Mouse (Mus musculus): Measurements from ENCODE around the gene Rpl5. TPM values are rescaled to one million over a fixed set of nuclear protein-coding genes. Genes with fewer than 3 reads are reported as not detected.
"Not testable (repeated sequence)": the region's sequence is repeated elsewhere in the genome, so short reads cannot be mapped to it uniquely, and the experiment has no call there.

Gene Rpl5
- polyA plus RNA-seq, 1 experiment from 2014 or later: 84.2 TPM

DNA sequence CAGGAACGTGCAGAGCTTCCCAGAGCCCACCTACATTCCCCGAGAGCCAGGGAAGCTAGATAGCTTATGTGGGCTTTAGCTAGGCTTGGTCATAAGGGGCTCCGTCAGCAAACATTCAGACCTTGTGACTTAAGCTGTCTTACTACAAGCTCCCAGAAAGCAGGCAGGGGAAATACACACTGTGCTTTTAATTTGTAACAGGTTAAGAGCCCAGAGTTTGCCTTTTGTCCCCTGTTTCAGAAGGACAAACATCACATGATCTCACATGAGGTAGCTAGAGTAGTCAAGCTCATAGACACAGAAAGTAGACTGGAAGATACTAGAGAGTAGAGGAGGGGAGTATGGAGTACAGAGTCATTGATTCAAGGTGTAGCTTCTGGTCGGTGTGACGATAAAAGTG is 19.6 kb upstream of the Rpl5 start:
- Histone ChIP-seq H3K27me3 (ENCODE audit: control insufficient read depth, insufficient read depth, low read length) (no peaks in the 10 kb centered on the region), H3K9me3 (replicated peaks; ENCODE audit: control insufficient read depth, low read length) (no peaks in the 10 kb centered on the region), H3K27ac (replicated peaks; ENCODE audit: low read depth, low read length) (no peak overlapping the region), H3K4me3 (ENCODE audit: low read depth, low read length) (no peak overlapping the region), H3K36me3 (replicated peaks; ENCODE audit: control insufficient read depth, insufficient read depth, low read depth, low read length) (no peaks in the 10 kb centered on the region), H3K9ac (replicated peaks; ENCODE audit: low read length) (no peak overlapping the region), H3K4me1 (ENCODE audit: control insufficient read depth, insufficient read depth, low read length) (no peaks in the 10 kb centered on the region), H3K4me2 (ENCODE audit: low read depth, low read length) (no peak overlapping the region)
- ATAC-seq (replicated peaks; ENCODE audit: insufficient number of reproducible peaks, low FRiP score, low TSS enrichment, low read depth) (no peak), DNase-seq (ENCODE audit: low spot score) (no peak)
- WGBS: 81% methylated on average over 5 of the region's 5 CpGs

- H3K4me2 ChIP-seq (ENCODE audit: low read depth, low read length): no peak overlapping the region
- H3K4me1 ChIP-seq (ENCODE audit: control insufficient read depth, insufficient read depth, low read length): no peaks in the 10 kb centered on the region
- H3K4me3 ChIP-seq (ENCODE audit: low read depth, low read length): no peak overlapping the region
- H3K9ac ChIP-seq (replicated peaks; ENCODE audit: low read length): no peak overlapping the region
- whole genome bisulfite sequencing: 63% methylated on average over 9 of the region's 9 CpGs
- H3K27me3 ChIP-seq (ENCODE audit: control insufficient read depth, insufficient read depth, low read length): no peaks in the 10 kb centered on the region
- H3K9me3 ChIP-seq (replicated peaks; ENCODE audit: control insufficient read depth, low read length): no peaks in the 10 kb centered on the region
- H3K36me3 ChIP-seq (replicated peaks; ENCODE audit: control insufficient read depth, insufficient read depth, low read depth, low read length): no peaks in the 10 kb centered on the region
- H3K27ac ChIP-seq (replicated peaks; ENCODE audit: low read depth, low read length): no peak overlapping the region
- DNase-seq (ENCODE audit: low spot score) (no peak), ATAC-seq (replicated peaks; ENCODE audit: insufficient number of reproducible peaks, low FRiP score, low TSS enrichment, low read depth) (no peak)
Measured at GRCm38 (mm10) chr5:107889994-107890888, 10.1 kb upstream of the Rpl5 start.

- not testable (repeated sequence) for H3K9me3 ChIP-seq (replicated peaks; ENCODE audit: control insufficient read depth, low read length); H3K4me3 ChIP-seq (ENCODE audit: low read depth, low read length); H3K4me1 ChIP-seq (ENCODE audit: control insufficient read depth, insufficient read depth, low read length); H3K27me3 ChIP-seq (ENCODE audit: control insufficient read depth, insufficient read depth, low read length); ATAC-seq (replicated peaks; ENCODE audit: insufficient number of reproducible peaks, low FRiP score, low TSS enrichment, low read depth); H3K4me2 ChIP-seq (ENCODE audit: low read depth, low read length); H3K36me3 ChIP-seq (replicated peaks; ENCODE audit: control insufficient read depth, insufficient read depth, low read depth, low read length); DNase-seq (ENCODE audit: low spot score); H3K27ac ChIP-seq (replicated peaks; ENCODE audit: low read depth, low read length); H3K9ac ChIP-seq (replicated peaks; ENCODE audit: low read length)
- WGBS: no CpG with 5 or more reads among the region's 1 CpGs
Measured at GRCm38 (mm10) chr5:107891515-107891914, 8.8 kb upstream of the Rpl5 start.

- DNase-seq (ENCODE audit: low spot score) (no peak), ATAC-seq (replicated peaks; ENCODE audit: insufficient number of reproducible peaks, low FRiP score, low TSS enrichment, low read depth) (no peak)
- Histone ChIP-seq H3K27me3 (ENCODE audit: control insufficient read depth, insufficient read depth, low read length) (no peaks in the 10 kb centered on the region), H3K4me2 (ENCODE audit: low read depth, low read length) (no peak overlapping the region), H3K27ac (replicated peaks; ENCODE audit: low read depth, low read length) (no peak overlapping the region), H3K4me3 (ENCODE audit: low read depth, low read length) (no peak overlapping the region), H3K4me1 (ENCODE audit: control insufficient read depth, insufficient read depth, low read length) (no peaks in the 10 kb centered on the region), H3K9me3 (replicated peaks; ENCODE audit: control insufficient read depth, low read length) (no peaks in the 10 kb centered on the region), H3K36me3 (replicated peaks; ENCODE audit: control insufficient read depth, insufficient read depth, low read depth, low read length) (no peaks in the 10 kb centered on the region), H3K9ac (replicated peaks; ENCODE audit: low read length) (no peak overlapping the region)
- WGBS: 72% methylated on average over 7 of the region's 7 CpGs
Measured at GRCm38 (mm10) chr5:107894676-107895075, 5.6 kb upstream of the Rpl5 start.

GRCm38 (mm10) chr5:107896265-107896664 is 4.0 kb upstream of the Rpl5 start:
- ATAC-seq (replicated peaks; ENCODE audit: insufficient number of reproducible peaks, low FRiP score, low TSS enrichment, low read depth): no peak
- DNase-seq (ENCODE audit: low spot score): no peak
- Histone ChIP-seq H3K27me3 (ENCODE audit: control insufficient read depth, insufficient read depth, low read length) (no peaks in the 10 kb centered on the region), H3K4me1 (ENCODE audit: control insufficient read depth, insufficient read depth, low read length) (no peaks in the 10 kb centered on the region), H3K36me3 (replicated peaks; ENCODE audit: control insufficient read depth, insufficient read depth, low read depth, low read length) (no peaks in the 10 kb centered on the region), H3K9ac (replicated peaks; ENCODE audit: low read length) (no peak overlapping the region), H3K4me2 (ENCODE audit: low read depth, low read length) (no peak overlapping the region), H3K27ac (replicated peaks; ENCODE audit: low read depth, low read length) (no peak overlapping the region), H3K4me3 (ENCODE audit: low read depth, low read length) (no peak overlapping the region), H3K9me3 (replicated peaks; ENCODE audit: control insufficient read depth, low read length) (no peaks in the 10 kb centered on the region)
- WGBS: 70% methylated on average over 1 of the region's 1 CpGs

DNA sequence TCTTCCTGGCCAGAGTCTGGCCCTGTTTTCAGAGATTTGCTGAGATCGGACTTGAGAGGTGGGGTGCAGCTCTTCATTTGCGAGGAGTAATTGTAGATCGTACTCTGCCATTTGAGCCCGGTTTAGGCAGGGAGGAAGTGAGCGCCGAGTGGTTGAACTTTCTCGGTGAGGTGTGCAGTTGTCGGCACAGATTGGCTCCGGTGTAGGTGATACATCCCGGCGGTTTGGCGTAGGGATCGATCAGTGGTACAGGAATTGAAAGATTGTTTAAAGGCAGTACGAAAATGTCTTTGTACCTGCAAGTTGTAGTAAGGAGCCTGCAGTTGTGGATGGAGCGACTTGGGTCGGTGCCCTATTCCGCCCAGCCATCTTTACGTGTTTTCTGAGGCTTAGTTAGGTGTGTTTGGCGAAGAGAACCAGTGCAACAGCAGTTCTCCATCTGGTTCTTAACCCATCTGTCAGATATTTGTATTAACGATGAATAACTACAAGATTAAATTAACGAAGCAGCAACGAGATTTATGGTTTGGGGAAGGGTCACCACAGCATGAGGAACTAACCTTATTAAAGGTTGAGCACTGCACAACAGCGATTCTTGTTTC is 813 bp downstream of the Rpl5 start:
- Histone ChIP-seq H3K4me1 (ENCODE audit: control insufficient read depth, insufficient read depth, low read length) (no peaks in the 10 kb centered on the region), H3K36me3 (replicated peaks; ENCODE audit: control insufficient read depth, insufficient read depth, low read depth, low read length) (peaks cover 11% of the 10 kb centered on the region), H3K27me3 (ENCODE audit: control insufficient read depth, insufficient read depth, low read length) (no peaks in the 10 kb centered on the region), H3K4me2 (ENCODE audit: low read depth, low read length) (peak overlapping the region; percentile 41), H3K4me3 (ENCODE audit: low read depth, low read length) (peak overlapping the region; percentile 94), H3K9ac (replicated peaks; ENCODE audit: low read length) (peak overlapping the region; percentile 96), H3K27ac (replicated peaks; ENCODE audit: low read depth, low read length) (peak overlapping the region; percentile 77; the same call in 1 of the 2 replicates), H3K9me3 (replicated peaks; ENCODE audit: control insufficient read depth, low read length) (no peaks in the 10 kb centered on the region)
- ATAC-seq (replicated peaks; ENCODE audit: insufficient number of reproducible peaks, low FRiP score, low TSS enrichment, low read depth): 0 out of 2 replicates have a peak, but pooled peaks have one; percentile 30
- peak; percentile 19 for DNase-seq (ENCODE audit: low spot score)
- WGBS: under 1% methylated on average over 23 of the region's 23 CpGs

GRCm38 (mm10) chr5:107904325-107904724 is 4.0 kb downstream of the Rpl5 start:
- 84% methylated on average over 3 of the region's 3 CpGs for WGBS

GRCm38 (mm10) chr5:107908514-107909110 is 8.3 kb downstream of the Rpl5 start:
- no peak for DNase-seq (ENCODE audit: low spot score)
- no peak for ATAC-seq (replicated peaks; ENCODE audit: insufficient number of reproducible peaks, low FRiP score, low TSS enrichment, low read depth)
- no peak overlapping the region for H3K27ac ChIP-seq (replicated peaks; ENCODE audit: low read depth, low read length)
- 90% methylated on average over 2 of the region's 2 CpGs for WGBS
- H3K4me3 ChIP-seq (ENCODE audit: low read depth, low read length): no peak overlapping the region
- no peaks in the 10 kb centered on the region for H3K27me3 ChIP-seq (ENCODE audit: control insufficient read depth, insufficient read depth, low read length)
- no peaks in the 10 kb centered on the region for H3K4me1 ChIP-seq (ENCODE audit: control insufficient read depth, insufficient read depth, low read length)
- H3K36me3 ChIP-seq (replicated peaks; ENCODE audit: control insufficient read depth, insufficient read depth, low read depth, low read length): peaks cover 18% of the 10 kb centered on the region
- H3K9me3 ChIP-seq (replicated peaks; ENCODE audit: control insufficient read depth, low read length): no peaks in the 10 kb centered on the region
- no peak overlapping the region for H3K4me2 ChIP-seq (ENCODE audit: low read depth, low read length)
- H3K9ac ChIP-seq (replicated peaks; ENCODE audit: low read length): no peak overlapping the region

More at GRCm38 (mm10) chr5:107904325-107904724, 4.0 kb downstream of the Rpl5 start:
- Histone ChIP-seq H3K36me3 (replicated peaks; ENCODE audit: control insufficient read depth, insufficient read depth, low read depth, low read length) (peaks cover 16% of the 10 kb centered on the region), H3K9ac (replicated peaks; ENCODE audit: low read length) (no peak overlapping the region), H3K4me3 (ENCODE audit: low read depth, low read length) (no peak overlapping the region), H3K27me3 (ENCODE audit: control insufficient read depth, insufficient read depth, low read length) (no peaks in the 10 kb centered on the region), H3K4me2 (ENCODE audit: low read depth, low read length) (no peak overlapping the region), H3K4me1 (ENCODE audit: control insufficient read depth, insufficient read depth, low read length) (no peaks in the 10 kb centered on the region), H3K27ac (replicated peaks; ENCODE audit: low read depth, low read length) (no peak overlapping the region), H3K9me3 (replicated peaks; ENCODE audit: control insufficient read depth, low read length) (no peaks in the 10 kb centered on the region)
- ATAC-seq (replicated peaks; ENCODE audit: insufficient number of reproducible peaks, low FRiP score, low TSS enrichment, low read depth) (no peak), DNase-seq (ENCODE audit: low spot score) (no peak)

Measured in embryonic facial prominence, embryonic 11.5 days (tissue).